Mouse (Mus musculus) heart, embryonic 16.5 days (tissue): ENCODE results near the gene Mrpl41. TPM values are rescaled to one million over a fixed set of nuclear protein-coding genes. Genes with fewer than 3 reads are reported as not detected.

ENCODE experiments used
- ATAC-seq: fragments of 200-750 bp; cut with Nextera tagmentation; replicated peaks from 2 replicates; pipeline ENCODE4 v1.8.0; 2017; ENCODE audit warnings: moderate number of reproducible peaks; ENCODE audit not compliant: insufficient read depth, low FRiP score; ENCODE audit errors: extremely low read depth
- H3K27ac ChIP-seq: fragments of 300-500 bp; sonication (generic); 2 replicates; pipeline ENCODE4 v1.5.1; 2014; ENCODE audit warnings: mild to moderate bottlenecking, low read length, control low read depth, moderate library complexity
- H3K27me3 ChIP-seq: fragments of 300-500 bp; sonication (generic); 2 replicates; pipeline ENCODE4 v1.6.1; 2014; ENCODE audit warnings: low read length, mixed read lengths; ENCODE audit not compliant: control insufficient read depth, insufficient read depth
- H3K36me3 ChIP-seq: fragments of 300-500 bp; sonication (generic); 2 replicates; pipeline ENCODE4 v1.6.1; 2014; ENCODE audit not compliant: control insufficient read depth, insufficient read depth
- H3K4me1 ChIP-seq: fragments of 300-500 bp; sonication (generic); 2 replicates; pipeline ENCODE4 v1.6.1; 2014; ENCODE audit warnings: low read length, mixed read lengths; ENCODE audit not compliant: control insufficient read depth, insufficient read depth
- H3K4me2 ChIP-seq: fragments of 300-500 bp; sonication (generic); 2 replicates; pipeline ENCODE4 v1.6.1; 2014; ENCODE audit warnings: low read depth, mild to moderate bottlenecking, control low read depth, low read length
- H3K4me3 ChIP-seq: fragments of 300-500 bp; sonication (generic); 2 replicates; pipeline ENCODE4 v1.5.1; 2014; ENCODE audit warnings: mild to moderate bottlenecking, control low read depth, low read length
- H3K9ac ChIP-seq: fragments of 300-500 bp; sonication (generic); 2 replicates; pipeline ENCODE4 v1.6.1; 2014; ENCODE audit warnings: low read length, control low read depth
- H3K9me3 ChIP-seq: fragments of 300-500 bp; sonication (generic); replicated peaks from 2 replicates; pipeline ENCODE4 v1.6.1; 2016; ENCODE audit warnings: low read length; ENCODE audit not compliant: control insufficient read depth
- WGBS: fragments of 180-500 bp; shearing (Covaris S2); extraction: QIAGEN DNeasy Blood & Tissue Kit; methylation state at CpG from one replicate; pipeline ENCODE4 v1.1.7; 2014; 5-methylcytosine and 5-hydroxymethylcytosine counted together
- polyA plus RNA-seq: library from polyadenylated mRNA; unstranded; fragments of >200 nt; fragmentation: Nextera tagmentation; extraction: Ambion mirVana; gene quantifications from 2 replicates; pipeline ENCODE4 v1.2.1, GENCODE M21; 2015

Gene Mrpl41
- 125 and 150 TPM in 2 replicates for polyA plus RNA-seq

DNA sequence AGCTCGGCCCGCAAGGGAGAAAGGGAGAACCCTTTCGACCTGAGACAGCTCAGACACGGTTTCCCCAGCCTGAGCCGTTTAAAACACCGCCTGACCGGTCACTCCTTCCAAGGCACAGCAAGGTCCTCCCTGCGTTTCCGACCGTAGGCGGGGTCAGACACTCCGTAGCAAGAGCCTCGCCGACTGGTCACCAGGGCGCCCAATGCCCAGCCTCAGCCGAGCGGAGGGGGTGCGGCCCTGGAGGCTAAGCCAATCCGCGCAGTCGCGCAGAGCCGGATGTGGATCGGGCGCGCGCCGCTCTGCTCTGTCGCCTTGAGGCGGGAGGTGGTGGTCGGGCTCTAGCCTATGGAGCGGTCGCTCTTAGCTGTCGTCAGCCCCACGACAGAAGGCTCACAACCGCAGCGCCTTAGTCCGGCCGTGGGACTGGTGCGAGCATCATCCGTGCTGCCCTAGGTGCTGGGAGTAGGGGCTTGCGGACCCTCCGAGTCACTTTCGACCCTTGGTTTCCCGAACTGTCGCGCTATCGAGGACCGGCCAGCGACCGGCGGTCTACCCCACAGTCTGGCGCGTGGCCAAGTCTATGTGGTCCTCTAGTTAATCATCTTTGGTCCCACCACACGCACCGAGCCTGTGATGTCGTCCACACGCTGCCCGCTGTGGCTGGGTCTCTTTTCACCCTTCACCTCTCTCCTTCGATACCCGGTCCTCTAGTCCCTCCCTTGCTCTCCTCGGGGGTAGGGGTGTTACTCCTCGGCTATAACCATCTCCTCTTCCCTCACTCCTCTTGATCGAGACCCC lies at the start of gene Mrpl41:
TSS of gene Mrpl41 (minus strand) at position 193 of the 798 bp plus-strand sequence.
- H3K4me1 ChIP-seq = peaks cover 15% of the 10 kb centered on the region
- ATAC-seq = peak; percentile 98

DNA sequence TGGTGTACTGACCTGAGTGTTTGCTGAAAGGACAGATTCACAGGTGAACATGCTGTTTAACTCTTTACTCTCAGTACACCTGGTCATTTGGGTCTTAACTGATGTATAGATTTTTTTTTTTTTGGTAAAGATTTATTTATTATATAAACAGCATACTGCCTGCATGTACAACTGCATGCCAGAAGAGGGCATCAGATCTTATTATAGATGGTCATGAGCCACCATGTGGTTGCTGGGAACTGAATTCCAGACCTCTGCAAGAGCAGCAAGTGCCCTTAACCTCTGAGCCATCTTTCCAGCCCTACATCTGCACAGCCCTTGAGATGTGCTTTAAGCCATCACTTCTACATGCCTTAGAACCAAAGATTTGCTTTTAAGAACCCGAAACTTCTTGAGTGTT lies 47.8 kb upstream of the Mrpl41 start:
- WGBS = 95% methylated on average over 1 of the region's 1 CpGs
- Histone ChIP-seq H3K4me1 (no peaks in the 10 kb centered on the region), H3K36me3 (no peaks in the 10 kb centered on the region), H3K4me3 (no peak overlapping the region), H3K27me3 (no peaks in the 10 kb centered on the region), H3K9ac (no peak overlapping the region), H3K4me2 (no peak overlapping the region), H3K9me3 (no peaks in the 10 kb centered on the region), H3K27ac (no peak overlapping the region)
- no peak for ATAC-seq

More for the DNA sequence above, at the start of gene Mrpl41:
- H3K9me3 ChIP-seq = no peaks in the 10 kb centered on the region
- peak within 1 kb of the TSS; percentile 79 for H3K9ac ChIP-seq
- WGBS = under 1% methylated on average over 64 of the region's 64 CpGs
- H3K27me3 ChIP-seq = no peaks in the 10 kb centered on the region
- peak within 1 kb of the TSS; percentile 100 for H3K4me2 ChIP-seq
- peak within 1 kb of the TSS; percentile 92 for H3K27ac ChIP-seq
- peaks cover 20% of the 10 kb centered on the region; the same call in 1 of the 2 replicates for H3K36me3 ChIP-seq
- peak within 1 kb of the TSS; percentile 68 for H3K4me3 ChIP-seq

DNA sequence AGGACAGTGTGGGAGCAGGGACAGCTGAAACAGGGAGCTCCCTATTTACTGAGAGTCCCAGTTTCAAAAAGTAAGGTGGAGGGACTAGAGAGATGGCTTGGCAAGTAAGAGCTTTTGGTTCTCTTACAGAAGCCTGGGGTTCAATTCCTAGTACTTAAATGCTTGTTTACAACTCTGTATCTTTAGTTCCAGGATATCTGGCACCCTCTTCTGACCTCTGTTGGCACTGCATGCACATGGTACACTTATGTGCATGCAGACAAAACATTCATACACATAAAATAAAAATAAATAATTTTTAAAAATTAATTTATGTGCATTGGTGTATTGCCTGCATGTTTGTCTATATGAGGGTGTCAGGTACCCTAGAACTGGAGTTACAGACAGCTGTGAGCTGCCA lies 33.4 kb upstream of the Mrpl41 start:
- Histone ChIP-seq H3K36me3 (no peaks in the 10 kb centered on the region), H3K4me1 (no peaks in the 10 kb centered on the region), H3K27ac (no peak overlapping the region), H3K27me3 (no peaks in the 10 kb centered on the region), H3K9ac (no peak overlapping the region), H3K4me3 (no peak overlapping the region), H3K4me2 (no peak overlapping the region), H3K9me3 (no peaks in the 10 kb centered on the region)
- ATAC-seq = no peak

DNA sequence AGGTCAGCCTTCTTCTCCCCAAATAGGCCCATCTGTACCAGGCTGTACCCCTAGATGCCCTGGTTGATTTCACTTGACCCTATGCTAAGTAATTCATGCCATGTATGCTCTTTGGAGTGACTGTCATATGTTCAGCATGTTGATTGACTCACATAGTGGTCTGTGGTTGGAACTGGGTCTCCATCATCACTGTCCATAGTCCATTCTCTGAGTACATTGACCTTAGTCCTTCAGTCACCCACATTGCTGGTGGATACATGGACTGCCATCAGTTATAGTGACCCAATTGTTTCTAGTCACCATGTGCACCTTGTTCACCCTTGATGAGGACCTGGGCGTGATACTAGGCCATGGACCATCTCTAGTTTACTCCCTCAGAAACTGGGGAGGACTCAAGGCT lies 31.9 kb upstream of the Mrpl41 start:
- no peak for ATAC-seq
- Histone ChIP-seq H3K9ac (no peak overlapping the region), H3K4me2 (no peak overlapping the region), H3K36me3 (peaks cover 4% of the 10 kb centered on the region; the same call in 1 of the 2 replicates), H3K4me1 (no peaks in the 10 kb centered on the region), H3K27me3 (no peaks in the 10 kb centered on the region), H3K27ac (no peak overlapping the region), H3K4me3 (no peak overlapping the region), H3K9me3 (no peaks in the 10 kb centered on the region)
- WGBS = 92% methylated on average over 1 of the region's 1 CpGs

DNA sequence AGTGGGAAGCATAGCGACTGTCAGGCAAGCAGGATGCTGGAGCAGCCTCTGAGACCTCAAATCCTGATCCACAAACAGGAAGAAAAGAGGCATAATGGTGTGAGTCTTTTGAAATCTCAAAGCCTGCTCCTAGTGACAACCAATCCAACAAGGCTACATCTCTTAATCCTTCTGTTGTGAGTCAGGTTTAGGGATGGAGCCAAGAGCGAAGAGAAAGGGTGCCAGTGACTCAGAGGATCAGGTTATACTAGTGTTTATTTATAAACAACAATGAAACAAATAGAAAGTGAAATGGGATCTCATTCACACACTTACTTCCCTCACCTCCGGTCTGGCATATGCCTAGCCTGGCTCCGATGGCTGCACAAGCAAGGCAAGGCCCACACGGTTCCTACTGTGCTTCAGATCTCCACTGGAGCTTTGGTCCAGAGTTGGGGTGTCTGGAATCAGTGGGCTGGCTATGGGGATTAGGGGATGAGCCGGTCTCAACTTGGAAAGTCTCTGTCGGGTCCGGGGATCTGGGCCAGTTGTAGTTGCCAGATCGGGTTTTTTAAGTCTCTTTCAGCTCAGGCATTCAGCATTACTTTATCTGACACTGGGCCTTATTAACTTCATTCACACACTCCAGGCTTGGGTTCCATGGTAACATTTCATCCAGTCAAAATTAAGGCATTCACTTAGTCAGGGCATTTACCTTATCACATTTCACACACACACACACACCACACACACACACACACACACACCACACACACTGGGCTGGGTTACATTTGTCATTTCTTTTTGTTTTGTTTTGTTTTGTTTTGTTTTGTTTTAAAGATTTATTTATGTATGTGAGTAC lies 29.3 kb upstream of the Mrpl41 start:
- ATAC-seq = no peak

DNA sequence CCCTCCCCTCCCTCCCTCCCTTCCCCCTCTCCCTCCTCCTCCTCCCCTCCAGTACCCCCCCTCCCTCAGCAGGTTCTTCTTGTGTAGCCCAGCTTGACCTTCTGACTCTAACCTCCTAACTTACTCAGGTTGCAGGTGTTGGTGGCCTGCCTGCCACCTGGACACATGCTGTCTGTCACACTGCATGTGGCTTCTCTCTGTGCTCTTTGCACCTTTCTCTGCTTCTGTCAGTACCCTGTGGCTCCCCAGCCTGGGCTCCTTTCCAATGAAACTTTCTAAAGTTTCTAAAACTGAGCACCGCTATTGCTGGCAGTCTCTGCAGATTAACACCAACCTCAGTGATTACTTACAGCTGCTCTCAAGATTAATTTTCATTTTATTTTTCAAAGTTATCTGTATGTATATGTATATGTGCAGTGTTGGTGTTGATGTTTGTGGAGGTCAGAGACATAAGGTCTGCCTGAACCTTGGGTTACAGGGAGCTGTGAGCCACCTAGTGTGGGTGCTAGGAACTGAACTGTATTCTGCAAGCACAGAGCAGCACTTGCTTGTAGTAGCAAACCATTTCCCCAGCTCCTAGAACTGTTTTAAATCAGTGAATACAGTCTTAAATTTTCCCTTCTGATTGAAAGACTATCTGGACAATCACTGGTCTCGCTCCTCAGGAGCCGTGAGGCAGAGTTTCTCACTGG lies 25.8 kb upstream of the Mrpl41 start:
- Histone ChIP-seq H3K36me3 (peaks cover 4% of the 10 kb centered on the region; the same call in 1 of the 2 replicates), H3K9ac (no peak overlapping the region), H3K4me2 (no peak overlapping the region), H3K27me3 (no peaks in the 10 kb centered on the region), H3K4me3 (no peak overlapping the region), H3K9me3 (no peaks in the 10 kb centered on the region), H3K4me1 (no peaks in the 10 kb centered on the region), H3K27ac (no peak overlapping the region)
- WGBS = 61% methylated on average over 3 of the region's 3 CpGs
- ATAC-seq = peak; percentile 60; the same call in 1 of the 2 replicates

More for the DNA sequence above, 29.3 kb upstream of the Mrpl41 start:
- Histone ChIP-seq H3K9me3 (no peaks in the 10 kb centered on the region), H3K4me1 (no peaks in the 10 kb centered on the region), H3K27ac (no peak overlapping the region), H3K4me2 (no peak overlapping the region), H3K27me3 (no peaks in the 10 kb centered on the region), H3K4me3 (no peak overlapping the region), H3K9ac (no peak overlapping the region), H3K36me3 (peaks cover 4% of the 10 kb centered on the region; the same call in 1 of the 2 replicates)
- 78% methylated on average over 9 of the region's 9 CpGs for WGBS

DNA sequence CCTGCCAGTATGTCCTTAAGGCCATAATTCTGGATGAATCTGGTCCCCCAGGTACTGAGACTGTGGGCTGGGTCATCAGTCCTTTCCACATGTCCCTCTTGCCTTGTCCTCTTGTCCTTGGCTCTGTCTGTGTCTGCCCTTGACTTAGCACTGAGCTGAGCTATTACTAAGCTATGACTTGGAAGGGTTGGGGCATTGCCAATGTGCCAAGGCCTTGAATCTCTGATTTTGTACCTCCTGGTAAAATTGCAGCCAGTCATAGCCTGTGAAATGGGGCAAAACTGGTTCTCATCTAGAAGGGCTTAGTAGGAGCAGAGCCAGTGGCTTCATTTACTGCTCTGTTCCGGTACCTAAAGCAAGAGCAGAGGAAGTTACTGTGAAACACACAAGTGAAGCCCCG lies 21.6 kb upstream of the Mrpl41 start:
- WGBS = 89% methylated on average over 2 of the region's 2 CpGs

GRCm38 (mm10) chr2:24995332-24995731 lies 20.4 kb upstream of the Mrpl41 start:
- H3K4me3 ChIP-seq = no peak overlapping the region
- no peaks in the 10 kb centered on the region for H3K27me3 ChIP-seq
- 92% methylated on average over 6 of the region's 6 CpGs for WGBS
- no peak overlapping the region for H3K27ac ChIP-seq
- no peaks in the 10 kb centered on the region for H3K9me3 ChIP-seq
- H3K9ac ChIP-seq = no peak overlapping the region
- H3K36me3 ChIP-seq = no peaks in the 10 kb centered on the region
- no peak for ATAC-seq
- no peak overlapping the region for H3K4me2 ChIP-seq
- H3K4me1 ChIP-seq = no peaks in the 10 kb centered on the region

More for the DNA sequence above, 21.6 kb upstream of the Mrpl41 start:
- H3K27ac ChIP-seq = no peak overlapping the region
- no peaks in the 10 kb centered on the region for H3K9me3 ChIP-seq
- no peaks in the 10 kb centered on the region for H3K36me3 ChIP-seq
- no peak for ATAC-seq
- H3K4me2 ChIP-seq = no peak overlapping the region
- H3K4me1 ChIP-seq = no peaks in the 10 kb centered on the region
- no peaks in the 10 kb centered on the region for H3K27me3 ChIP-seq
- H3K4me3 ChIP-seq = no peak overlapping the region
- no peak overlapping the region for H3K9ac ChIP-seq
